Mouse (Mus musculus) kidney, postnatal 25 days (tissue): ENCODE measurements around the gene Fmn2.

Experiments used
- DNase-seq, 2 experiments: peaks; one replicate each; pipeline ENCODE4 v3.0.0; 2021; ENCODE audit warnings: mixed read lengths in 2 of 2

Gene Fmn2

GRCm38 (mm10) chr1:174501661-174502030 is at the start of gene Fmn2:
Gene Fmn2 (plus strand): TSS chr1:174501825.
- peak; percentile 5 to 41 for DNase-seq

GRCm38 (mm10) chr1:174455100-174455499 is 46.5 kb upstream of the Fmn2 start:
- DNase-seq = no peak

- DNase-seq = no peak
Measured at GRCm38 (mm10) chr1:174465385-174465784, 36.2 kb upstream of the Fmn2 start.

- no peak for DNase-seq
Measured at GRCm38 (mm10) chr1:174466240-174466639, 35.4 kb upstream of the Fmn2 start.

GRCm38 (mm10) chr1:174469736-174470135 is 31.9 kb upstream of the Fmn2 start:
- peak in 1 of 2 experiments; percentile 12 for DNase-seq

GRCm38 (mm10) chr1:174482567-174482966 is 19.1 kb upstream of the Fmn2 start:
- DNase-seq = no peak

- no peak for DNase-seq
Measured at GRCm38 (mm10) chr1:174500064-174500463, 1.6 kb upstream of the Fmn2 start.

- no peak for DNase-seq
Measured at GRCm38 (mm10) chr1:174501011-174501410, 614 bp upstream of the Fmn2 start.

- no peak for DNase-seq
Measured at GRCm38 (mm10) chr1:174502031-174502845, 613 bp downstream of the Fmn2 start.

GRCm38 (mm10) chr1:174502846-174503745 is 1.5 kb downstream of the Fmn2 start:
- DNase-seq = peak in 1 of 2 experiments; percentile 55

GRCm38 (mm10) chr1:174508571-174509110 is 7.0 kb downstream of the Fmn2 start:
- no peak for DNase-seq

GRCm38 (mm10) chr1:174513419-174513818 is 11.8 kb downstream of the Fmn2 start:
- DNase-seq = no peak

GRCm38 (mm10) chr1:174521976-174522770 is 20.5 kb downstream of the Fmn2 start:
- DNase-seq = no peak

GRCm38 (mm10) chr1:174522809-174523511 is 21.3 kb downstream of the Fmn2 start:
- no peak for DNase-seq

GRCm38 (mm10) chr1:174523512-174523828 is 21.8 kb downstream of the Fmn2 start:
- DNase-seq = no peak

GRCm38 (mm10) chr1:174536742-174537453 is 35.3 kb downstream of the Fmn2 start:
- no peak for DNase-seq

GRCm38 (mm10) chr1:174537491-174537890 is 35.9 kb downstream of the Fmn2 start:
- no peak for DNase-seq

- no peak for DNase-seq
Measured at GRCm38 (mm10) chr1:174548291-174548690, 46.7 kb downstream of the Fmn2 start.

GRCm38 (mm10) chr1:174553272-174554007 is 51.8 kb downstream of the Fmn2 start:
- DNase-seq = peak in 1 of 2 experiments; percentile 38

GRCm38 (mm10) chr1:174555412-174555811 is 53.8 kb downstream of the Fmn2 start:
- no peak for DNase-seq

GRCm38 (mm10) chr1:174557211-174557610 is 55.6 kb downstream of the Fmn2 start:
- no peak for DNase-seq
